Mouse (Mus musculus) frontal cortex, postnatal 14 days (tissue): ENCODE data around the gene Inf2.
A peak's percentile ranks its signal among the peaks of the same experiment; 100 is the strongest.

ENCODE experiments used
- DNase-seq, 2 experiments: peaks; one replicate each; pipeline ENCODE4 v3.0.0; 2022; ENCODE audit warnings: low spot score in 2 of 2

Inf2 gene

DNA sequence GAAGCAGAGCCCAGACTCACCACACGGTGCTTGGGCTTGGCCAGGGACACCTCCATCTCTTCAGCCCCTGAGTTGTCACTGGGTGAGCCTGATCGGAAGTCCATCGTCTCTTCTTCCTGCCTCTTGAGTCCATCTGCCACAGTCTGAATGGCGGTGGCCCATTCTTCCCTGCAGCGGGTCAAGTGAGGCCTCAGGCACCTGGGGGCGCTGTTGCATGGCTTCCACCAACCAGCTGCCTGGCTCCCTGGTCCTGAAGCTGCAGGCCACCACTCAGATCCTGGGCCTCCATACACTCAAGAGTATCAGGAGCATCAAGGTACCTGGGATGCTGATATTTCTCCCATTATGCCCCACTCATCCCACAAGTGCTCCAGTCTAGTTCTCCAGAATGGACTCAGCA, 70.5 kb downstream of the Inf2 start:
- peak in 1 of 2 experiments; percentile 56 for DNase-seq

DNA sequence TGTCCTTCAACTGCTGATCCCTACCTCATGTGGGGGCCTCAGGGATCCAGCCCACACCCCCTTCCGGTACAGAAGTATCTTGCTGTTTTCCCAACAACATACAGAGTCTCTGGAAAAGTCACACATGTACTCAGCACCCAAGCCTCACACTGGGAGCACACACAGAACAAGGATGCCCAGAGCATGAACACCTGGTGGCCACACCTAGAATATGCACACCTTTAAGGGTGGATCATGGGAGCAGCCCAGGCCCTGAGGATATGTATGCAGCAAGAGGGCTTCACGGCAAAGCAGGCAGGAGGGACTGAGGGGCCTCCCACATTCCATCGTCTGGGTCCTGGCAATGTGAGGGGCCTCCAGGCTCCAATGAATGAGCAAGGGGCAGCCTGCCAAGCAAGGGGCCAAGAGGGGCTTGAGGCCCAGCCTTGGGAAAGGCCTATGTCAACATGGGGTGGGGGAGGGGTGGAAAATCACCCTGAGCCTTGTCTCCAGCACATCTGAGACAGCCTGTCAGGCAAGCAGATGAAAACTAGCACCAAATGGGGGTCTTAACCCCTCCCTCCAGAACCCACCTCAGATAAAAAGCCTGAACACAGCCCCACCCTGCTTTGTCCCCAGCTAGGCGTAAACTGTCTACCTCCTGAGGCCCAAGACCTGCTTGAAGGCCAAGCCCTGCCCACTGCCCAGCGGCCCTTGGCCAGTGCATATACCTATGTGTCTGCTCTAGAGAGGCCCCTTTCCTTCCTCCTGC, 72.2 kb downstream of the Inf2 start:
- DNase-seq, result no peak

DNA sequence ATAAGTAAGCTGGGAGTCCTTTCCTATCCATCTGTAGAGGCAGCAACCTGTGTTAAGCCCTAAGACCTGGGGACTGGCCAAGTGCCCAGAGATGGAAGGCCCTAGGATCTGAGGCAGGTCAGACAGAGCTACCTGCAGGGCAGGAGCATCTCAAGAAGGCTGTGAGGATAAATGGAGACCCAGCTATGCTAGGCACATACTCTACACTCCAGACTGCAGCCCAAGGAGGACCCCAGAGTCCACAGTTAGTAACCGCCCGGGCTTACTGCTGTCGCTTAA, 72.7 kb downstream of the Inf2 start:
- no peak for DNase-seq

DNA sequence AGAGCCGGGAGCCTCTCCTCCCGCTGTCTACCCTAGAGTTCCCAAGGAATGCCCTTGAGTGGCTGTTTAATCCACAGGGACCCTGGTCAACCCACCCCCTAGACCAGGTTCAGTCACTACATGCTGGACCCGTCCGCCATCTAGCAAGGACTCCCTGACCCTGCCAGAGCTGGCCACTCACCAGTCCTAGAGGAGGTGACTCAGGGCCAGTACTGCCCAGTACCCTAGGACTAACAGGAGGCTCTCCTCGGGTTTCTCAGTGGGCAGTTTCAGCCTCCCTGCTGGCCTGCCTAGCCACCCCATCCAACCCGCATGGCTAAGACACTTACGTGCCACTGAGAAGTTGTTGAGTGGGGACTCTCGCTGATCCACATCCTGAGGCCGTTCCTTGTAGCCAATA, 73.3 kb downstream of the Inf2 start:
- DNase-seq, result no peak

DNA sequence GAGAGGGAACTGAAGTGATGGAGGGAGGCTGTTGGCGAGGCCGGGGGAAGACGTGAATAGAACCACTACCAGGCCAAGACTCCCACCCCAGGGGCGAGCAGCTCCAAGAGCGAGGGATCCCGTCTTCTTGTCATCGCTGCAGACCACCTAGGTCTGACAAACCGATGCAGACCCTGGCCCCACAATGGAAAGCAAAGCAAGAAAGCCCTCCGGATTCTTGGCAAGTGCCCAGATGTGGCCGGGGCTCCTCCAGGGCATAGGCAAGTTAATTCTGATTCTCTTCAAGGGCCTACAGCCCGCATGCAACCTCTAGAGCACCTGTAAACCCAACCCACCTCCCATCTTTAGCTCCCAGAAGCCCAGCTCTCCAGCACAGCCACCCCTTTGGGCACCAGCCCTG, 74.7 kb downstream of the Inf2 start:
- DNase-seq, result no peak

DNA sequence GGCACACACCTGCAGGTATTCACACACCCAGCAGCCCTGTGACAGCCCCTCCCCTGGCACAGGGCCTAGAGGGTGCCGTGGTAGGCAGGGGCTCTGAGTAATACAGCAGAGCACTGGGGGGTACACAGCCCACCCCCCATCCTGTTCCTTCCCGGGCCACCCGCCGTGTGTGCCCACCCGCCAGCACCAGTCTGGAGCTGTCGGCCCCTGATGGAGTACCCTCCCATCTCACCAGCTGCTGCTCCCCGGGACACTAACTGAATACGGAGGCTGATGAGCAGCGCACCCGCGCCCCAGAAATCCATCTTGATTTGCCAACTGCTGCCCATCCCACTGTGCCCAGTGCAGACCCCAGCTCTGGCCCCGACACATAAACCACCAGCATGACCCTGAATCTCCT, 75.1 kb downstream of the Inf2 start:
- no peak for DNase-seq

DNA sequence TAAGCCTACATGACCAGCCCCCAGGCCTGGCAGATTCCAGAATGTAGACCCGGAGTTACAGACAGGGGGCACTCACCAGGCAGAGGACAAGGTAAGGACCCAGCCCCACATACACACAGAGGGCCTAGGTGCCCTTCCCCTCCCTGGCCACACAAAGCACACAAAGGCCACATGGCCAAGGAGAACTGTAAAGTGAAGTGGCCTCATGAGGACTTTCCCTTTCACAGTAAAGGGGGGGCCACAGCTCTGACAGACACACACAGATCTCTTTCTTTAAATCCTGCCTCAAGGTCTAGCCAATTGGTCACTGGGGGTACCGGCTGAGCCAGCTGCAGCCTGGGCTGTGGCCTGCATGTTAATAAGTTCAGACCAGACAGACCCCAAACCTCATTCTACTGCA, 75.5 kb downstream of the Inf2 start:
- DNase-seq, result no peak

DNA sequence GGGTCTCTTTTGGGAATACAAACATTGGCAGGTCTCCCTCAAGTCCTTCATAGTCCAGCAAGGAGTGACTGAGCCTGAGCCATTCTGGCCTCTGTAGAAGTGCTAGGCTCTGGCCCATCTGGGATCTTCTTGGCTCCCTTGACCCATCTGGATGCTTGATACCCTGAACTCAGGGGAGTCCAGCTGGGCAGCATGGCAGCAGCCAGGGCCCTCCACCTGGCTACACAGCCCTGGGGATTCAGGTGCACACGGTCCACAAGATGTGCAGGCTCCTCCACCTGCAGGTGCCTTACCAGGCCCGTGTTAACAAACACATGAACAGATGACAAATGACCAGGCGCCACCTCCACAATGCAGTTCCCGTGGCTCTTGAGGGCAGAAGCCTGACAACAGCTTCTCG, 76.1 kb downstream of the Inf2 start:
- no peak for DNase-seq
